Mouse (Mus musculus): ENCODE data around the gene Armc5.

GRCm38 (mm10) chr7:128243921-128244320 lies 6.8 kb downstream of the Armc5 start:
- no peak for TF ChIP-seq POLR2A (IDR thresholded peaks at IDR 0.05; ENCODE audit: borderline replicate concordance, low read depth, low read length)
- no peak for TF ChIP-seq CTCF (IDR thresholded peaks at IDR 0.05; ENCODE audit: low read depth, low read length)
